Mouse (Mus musculus) heart, postnatal 10 days (tissue): ENCODE results near the gene Rd3l. TPM values are rescaled to one million over a fixed set of nuclear protein-coding genes. Genes with fewer than 3 reads are reported as not detected.

Experiments used
- DNase-seq, 2 experiments: peaks; one replicate each; pipeline ENCODE4 v3.0.0; 2021
- intact Hi-C: fragments of 180-260 bp; cut with DNase I; formaldehyde crosslinking; loops from one replicate; pipeline ENCODE4 v1.15.1; 2025
- total RNA-seq, 2 experiments: library from RNA; stranded (reverse); gene quantifications; 2 replicates each; pipeline ENCODE4 v1.2.3; 2021

The Rd3l gene
- total RNA-seq, result under 1 TPM; 0.26 to 0.64 TPM

DNA sequence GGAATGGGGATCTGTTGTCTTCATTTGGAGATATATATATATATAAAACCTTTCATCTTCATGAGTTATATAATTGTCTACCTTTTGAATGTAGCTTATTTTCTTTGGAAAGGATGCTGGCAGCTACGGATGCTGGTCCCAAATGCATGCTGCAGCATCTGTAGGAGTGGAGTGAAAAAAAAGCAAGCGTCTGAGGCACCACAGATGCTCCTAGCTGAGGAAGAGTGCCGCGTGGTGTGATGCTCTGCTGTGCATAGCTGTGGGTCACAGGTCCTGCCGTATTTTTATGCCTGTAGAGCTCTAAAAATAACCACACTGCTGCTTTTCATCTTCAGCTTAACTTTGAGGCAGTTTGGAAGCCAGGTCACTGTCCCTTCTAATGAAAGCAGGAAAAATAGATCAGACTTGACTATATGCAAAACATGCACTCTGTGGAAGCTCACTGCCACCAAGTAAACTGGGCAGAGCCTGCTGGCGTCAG lies at the start of gene Rd3l:
Gene Rd3l (minus strand): TSS at position 431 of the 481 bp plus-strand sequence.
- intact Hi-C loops, result no loop called here
- no peak for DNase-seq

DNA sequence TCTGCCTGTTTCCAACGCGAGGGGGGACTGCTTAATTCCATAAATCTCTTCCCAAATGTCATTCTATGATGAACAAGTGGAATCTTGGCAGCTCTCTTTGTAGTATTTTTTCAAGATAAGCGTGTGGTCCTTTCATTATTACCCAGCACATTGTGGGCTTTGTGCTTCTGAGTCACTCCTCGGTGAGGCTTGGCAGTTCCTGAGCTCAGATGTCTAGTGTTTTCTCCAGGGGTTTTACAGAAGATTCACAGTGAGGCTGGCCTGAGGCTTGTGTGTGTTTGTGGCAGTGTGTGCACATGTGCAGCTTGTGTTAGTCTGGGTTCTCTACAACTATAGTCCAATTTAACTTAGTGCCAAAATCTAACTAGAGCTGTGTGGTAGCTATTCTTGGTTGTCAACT lies 46.3 kb upstream of the Rd3l start:
- intact Hi-C loops, result no loop called here
- no peak for DNase-seq

DNA sequence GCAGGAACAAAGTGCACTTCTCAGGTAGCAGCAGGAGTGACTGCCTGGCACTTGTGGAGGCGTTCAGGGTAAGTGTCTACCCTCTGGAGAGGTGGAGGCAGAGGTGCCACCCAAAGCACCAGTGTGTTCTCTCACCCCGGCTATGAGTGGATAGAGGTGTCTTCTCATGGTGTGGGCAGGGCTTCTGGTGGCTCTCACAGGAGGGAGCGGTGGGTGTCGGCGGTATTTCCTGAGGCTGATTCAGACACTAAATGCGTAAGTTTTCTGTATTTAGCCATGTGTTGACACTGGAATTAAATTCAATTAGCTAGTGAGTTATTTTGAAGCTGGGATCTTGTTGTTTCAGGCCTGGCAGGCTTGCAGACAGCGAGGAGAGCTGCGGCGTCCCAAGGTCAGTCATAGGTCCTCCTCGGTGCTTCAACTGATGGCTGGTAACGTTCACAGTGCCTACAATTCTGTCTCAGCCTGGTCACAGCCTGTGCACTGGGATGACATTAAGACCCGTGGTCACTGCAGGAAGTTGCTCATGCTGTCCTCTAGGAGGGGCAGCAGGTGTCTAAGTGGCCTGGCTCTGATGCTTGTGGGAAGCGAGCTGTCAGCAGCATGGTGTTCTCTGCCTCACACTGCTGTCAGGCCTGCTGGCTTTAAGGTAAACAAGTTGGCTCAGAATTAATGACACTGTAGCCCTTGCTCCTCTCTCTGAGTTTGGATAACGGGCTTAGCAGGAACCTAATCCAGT lies 45.0 kb upstream of the Rd3l start:
- DNase-seq, result peak; percentile 7 to 14
- intact Hi-C loops, result no loop called here

DNA sequence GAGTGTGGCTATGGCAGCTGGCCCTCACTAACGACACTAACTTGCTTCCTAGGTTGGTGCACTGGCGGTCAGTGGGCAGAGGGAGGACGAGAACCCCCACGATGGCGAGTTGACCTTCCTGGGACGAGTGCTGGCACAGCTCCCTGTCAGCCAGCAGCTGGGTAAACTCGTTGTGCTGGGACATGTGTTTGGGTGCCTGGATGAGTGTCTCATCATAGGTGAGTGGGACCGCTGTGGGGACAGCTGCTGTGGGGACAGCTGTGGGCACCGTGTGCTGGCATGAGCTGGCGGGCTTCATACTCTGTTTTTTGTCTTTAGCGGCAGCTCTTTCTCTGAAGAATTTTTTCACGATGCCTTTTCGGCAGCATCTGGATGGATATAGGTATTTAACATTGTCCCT lies 44.3 kb upstream of the Rd3l start:
- no peak for DNase-seq
- intact Hi-C loops, result no loop called here

DNA sequence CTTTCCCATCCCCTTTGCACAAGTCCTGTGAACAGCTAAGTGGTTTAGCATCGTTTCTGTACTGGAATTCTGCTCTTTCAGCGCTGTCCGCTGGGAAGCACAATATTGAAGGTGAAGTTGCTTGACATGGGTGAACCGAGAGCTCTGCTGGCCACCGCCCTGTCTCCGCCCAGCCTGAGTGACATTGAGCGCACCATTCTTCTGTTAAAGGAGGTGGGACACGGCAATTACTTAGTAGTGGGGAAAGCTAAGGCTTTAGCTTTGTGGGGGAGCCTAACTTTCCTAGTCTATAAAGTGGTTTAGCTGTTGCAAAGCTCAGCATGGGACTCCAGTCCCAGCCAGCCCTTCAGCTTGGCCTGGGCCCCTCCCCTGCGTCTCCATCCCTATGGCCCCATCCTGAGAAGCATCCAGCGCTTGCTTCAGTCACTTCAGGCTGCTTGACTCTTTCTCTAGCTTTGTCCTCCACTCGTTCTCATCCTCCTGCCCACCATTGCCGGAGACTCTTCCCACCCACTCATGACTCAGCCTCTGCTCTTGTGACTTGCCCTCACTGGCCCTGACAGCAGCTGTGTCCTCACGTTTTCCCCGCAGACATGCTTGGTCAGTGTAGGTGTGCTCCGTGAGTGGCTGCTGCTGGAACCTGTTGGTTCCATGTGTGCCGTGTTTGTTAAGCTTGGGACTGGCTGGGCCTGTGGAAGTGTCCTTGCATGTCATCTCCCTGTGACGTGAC lies 43.6 kb upstream of the Rd3l start:
- no peak for DNase-seq
- intact Hi-C loops, result no loop called here

DNA sequence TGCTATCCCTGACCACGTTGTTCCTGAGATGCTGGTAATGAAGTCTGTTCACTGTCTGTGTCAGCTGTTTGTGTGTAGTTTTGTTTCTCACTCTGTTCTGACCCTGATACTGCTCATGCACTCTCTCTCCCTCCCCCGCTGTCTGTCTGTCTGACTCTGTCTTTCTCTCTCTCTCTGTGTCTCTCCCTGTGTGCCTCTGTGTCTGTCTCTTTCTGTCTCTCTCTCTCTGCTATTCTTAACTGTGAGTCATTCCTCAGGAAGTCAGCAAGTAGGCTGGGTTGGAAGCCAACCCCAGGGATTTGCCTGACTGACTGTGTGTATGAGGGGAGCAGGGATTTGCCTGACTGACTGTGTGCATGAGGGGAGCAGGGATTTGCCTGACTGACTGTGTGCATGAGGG lies 42.2 kb upstream of the Rd3l start:
- DNase-seq, result peak in 1 of 2 experiments; percentile 9
- intact Hi-C loops, result no loop called here

DNA sequence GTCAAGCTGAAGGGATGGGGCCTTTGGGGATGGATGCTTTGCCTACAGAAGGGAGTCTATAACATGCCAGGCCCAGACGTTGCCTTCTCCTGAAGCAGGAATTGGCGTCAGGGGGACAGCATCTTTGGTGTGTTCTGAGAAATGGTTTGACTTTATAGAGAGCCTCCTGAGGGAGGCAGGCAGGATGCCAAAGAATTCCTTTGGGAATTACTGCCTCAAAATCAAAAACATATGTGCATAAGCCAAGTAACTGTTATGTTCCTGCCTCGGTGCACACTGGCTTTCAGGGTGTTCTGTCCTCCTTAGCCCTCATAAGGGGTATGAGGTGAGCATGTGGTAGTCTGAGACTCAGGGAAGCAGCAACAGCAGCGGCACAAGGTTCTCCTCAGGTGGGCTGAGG lies 35.2 kb upstream of the Rd3l start:
- no peak for DNase-seq
- intact Hi-C loops, result no loop called here

DNA sequence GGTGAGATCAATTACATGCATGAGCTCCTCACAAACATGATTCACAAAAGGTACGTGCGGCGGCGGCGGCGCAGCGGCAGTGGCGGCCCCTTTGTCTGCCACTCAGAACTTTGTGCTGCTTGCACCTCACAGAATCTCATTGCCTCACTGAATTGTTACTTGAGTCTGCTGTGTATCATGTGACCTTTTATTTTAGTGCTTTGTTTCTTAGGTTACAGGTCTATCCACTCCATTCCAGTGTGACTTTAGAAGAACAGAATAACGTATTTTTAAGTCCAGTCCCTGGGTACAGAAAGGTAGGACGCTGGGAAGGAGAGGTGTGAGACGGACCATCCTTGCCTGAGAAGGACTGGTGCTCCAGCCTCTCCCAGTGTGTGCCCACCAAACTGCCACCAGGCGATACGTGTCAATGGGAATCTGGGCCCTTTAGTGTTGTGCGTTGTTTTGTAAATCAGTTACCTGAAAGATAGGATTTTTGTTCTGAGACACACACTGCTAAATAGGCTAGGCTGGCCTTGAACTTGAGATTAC lies 32.2 kb upstream of the Rd3l start:
- DNase-seq, result no peak
- intact Hi-C loops, result no loop called here

DNA sequence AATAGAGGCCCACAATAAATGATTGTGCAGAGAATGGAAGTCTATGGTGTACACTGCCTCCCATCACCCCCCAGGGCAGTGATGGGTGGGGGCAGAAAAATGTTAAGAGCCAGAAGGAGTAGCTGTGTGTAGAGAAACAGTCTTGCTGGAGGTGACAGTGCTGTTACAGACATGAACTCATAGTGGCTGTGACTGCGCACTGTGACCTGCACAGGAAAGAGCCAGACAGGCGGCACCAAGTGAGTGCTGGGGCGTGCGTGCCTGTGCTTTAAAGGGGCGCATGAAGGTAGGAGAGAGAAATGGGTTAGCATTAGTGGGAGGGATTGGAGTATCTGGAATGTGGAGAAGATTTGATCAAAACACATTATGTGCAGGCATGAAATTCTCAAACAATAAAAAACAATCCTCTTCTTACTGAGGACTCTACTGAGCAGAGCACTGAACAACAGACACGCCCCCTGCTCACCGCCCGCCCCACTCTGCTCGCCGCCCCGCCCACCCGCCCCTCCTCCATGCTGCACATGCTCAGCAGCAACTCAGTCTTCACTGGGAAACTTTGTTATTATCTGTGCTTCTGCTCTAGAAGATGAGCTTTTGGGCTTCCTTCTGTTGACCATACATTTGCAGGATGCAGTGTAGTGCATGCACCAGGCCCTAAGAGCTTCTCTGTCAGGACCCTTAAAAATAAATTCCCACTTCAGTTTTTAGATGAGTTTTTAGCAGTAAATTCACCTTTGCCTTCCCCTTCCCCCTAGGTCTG lies 31.6 kb upstream of the Rd3l start:
- intact Hi-C loops, result no loop called here
- no peak for DNase-seq

DNA sequence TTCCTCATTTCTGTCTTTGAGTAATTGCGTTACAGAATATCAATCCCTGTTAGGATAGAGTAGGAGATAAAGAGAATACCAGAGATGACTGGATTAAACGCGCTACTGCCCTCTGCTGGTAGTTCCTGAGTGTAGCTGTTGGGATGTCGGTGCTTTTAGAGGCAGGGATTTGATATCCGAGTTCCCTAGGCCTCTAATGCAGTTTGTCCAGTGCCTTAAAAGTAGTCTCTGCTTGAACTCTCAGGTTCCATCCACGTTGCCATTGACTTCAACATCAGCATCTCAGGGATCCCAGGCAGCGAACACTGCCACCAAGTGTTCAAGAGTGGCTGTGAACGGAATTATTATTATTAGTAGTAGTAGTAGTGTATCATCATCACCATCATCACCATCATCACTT lies 20.1 kb upstream of the Rd3l start:
- peak; percentile 68 to 81 for DNase-seq
- intact Hi-C loops, result loop anchor here (2.0 kb wide), 2 partner anchors 24 to 122 kb away; no protein-coding TSS in a partner anchor

DNA sequence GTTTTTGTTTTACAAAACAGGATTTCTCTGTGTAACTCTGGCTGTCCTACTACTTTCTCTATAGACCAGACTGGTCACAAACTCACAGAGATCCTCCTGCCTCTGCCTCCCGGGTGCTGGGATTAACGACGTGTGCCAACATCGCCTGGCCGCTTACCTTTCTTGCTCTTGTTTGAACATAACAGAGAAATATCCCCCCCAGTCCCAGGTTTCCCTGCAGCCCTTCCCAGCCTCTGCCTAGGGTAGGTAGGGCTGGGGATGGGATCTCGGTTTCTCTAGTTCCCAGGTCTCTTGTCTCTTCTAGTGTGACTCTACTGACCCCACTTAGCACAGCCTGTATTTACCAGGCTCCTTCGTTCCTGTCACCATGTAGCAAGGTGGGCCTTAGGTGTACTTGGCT lies 18.6 kb upstream of the Rd3l start:
- no peak for DNase-seq
- intact Hi-C loops, result loop anchor here (2.0 kb wide), 2 partner anchors 23 to 121 kb away; no protein-coding TSS in a partner anchor

DNA sequence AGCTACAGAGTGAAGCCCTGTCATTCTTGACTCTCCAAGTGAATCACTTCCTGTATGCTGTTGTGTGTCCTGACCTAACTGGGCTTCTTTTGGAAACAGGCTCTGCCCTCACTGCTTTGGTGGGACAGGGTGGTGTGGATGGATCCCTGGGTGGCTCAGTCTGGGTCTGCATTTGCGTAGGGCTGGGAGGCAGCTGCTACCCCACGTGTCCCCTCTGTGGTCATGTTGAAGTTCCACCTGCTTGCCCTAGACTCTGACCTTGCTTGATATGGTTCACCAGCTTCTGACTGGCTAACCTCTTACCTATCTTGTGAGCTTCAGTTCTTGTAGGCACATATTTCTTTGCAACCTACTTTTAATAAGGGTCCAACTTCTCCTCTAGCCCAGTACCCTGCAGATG lies 14.0 kb upstream of the Rd3l start:
- no peak for DNase-seq
- intact Hi-C loops, result no loop called here

DNA sequence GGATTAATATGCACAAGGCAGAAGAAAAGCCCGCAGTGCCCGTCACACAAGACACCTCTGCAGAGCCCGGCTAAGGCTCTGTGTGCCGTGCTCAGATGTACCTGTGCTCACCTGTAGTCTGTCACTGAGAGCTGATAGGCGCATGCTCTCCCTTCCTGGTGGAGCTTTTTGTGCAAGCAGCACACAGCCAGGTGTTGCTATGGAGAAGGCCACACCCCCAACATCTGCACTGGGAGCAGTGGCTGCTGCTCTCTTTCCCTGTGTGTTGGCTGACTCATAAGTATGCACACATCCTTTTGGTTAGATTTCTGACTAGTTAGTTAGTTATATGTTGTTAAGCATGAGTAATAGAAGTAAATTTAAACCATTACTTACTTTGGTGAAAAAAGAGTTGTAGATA lies 11.5 kb upstream of the Rd3l start:
- intact Hi-C loops, result no loop called here

DNA sequence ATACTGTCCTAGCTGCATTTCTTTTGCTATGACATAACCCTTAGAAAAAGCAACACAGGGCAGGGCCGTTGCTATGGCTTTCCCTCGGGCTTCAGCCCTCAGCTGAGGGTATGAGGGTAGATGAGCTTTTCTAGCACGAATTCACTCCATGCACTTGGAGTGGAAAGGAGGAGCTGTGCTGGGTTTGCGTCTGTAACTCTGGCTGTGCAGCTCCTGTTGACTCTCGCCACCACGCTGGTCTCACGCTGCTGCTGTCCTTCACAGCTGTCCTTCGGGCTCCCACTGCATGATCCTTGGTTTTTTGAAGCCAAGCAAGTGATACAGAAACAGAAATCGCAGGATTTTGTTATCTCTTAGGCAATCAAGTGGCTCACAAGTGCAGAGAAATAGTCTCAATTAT lies 5.6 kb upstream of the Rd3l start:
- DNase-seq, result no peak
- intact Hi-C loops, result no loop called here

More for the DNA sequence above, 11.5 kb upstream of the Rd3l start:
- no peak for DNase-seq

DNA sequence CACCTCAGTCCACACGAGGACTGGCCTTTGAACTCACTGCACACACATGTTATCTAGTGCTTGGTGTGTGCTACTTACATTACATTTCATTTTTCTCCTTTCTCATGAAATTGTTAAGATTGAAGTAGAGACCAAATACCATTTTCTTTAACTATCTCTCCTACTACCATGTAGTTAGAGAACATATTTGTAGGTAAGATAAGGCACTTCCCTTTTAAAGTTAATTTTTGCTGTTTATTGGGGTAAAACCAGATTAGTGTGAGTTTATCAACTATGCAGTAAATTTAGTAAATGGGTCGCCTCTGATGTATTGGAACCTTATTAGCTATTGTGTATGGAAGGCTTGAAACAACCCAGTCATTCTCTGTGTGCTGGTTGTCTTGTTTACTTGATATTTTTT lies 2.0 kb upstream of the Rd3l start:
- no peak for DNase-seq
- intact Hi-C loops, result no loop called here

DNA sequence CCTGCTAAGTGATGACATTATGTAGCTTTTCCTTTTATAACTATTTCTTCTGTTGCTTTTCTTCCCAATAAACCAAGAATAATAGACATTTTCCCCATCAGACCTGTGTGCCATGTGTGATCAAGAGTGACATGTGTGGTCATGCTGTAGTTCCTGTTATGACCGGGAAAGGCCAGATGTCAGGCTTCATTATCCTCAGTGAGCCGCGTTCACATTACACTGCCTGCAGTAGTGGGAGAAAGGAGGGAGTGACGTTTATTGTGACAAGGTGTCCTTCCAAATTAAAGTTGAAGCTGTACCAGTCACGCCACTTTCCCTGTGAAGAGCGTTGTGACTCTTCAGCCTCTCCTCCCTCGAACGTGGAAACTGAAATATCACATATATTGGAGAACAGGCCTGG lies 714 bp upstream of the Rd3l start:
- no peak for DNase-seq
- intact Hi-C loops, result no loop called here

DNA sequence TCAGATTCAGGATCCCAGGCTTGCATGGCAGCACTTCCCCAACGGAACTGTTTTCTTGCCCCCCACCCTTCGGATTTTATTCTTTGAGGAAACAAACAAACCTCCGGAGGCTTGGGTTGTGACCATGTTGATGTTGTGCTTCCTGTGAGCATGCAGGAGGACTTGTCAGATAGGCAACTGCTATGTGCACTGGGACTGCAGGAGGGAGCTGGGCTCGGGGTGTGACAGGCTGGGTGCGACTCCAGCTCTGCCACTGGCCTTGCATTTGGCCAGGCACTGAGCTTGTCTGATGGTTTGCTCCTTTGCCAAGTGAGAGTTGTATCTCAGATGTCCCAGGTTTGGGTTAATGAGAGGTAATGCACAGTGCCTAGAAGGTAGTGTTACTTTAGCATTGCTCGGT lies 2.8 kb downstream of the Rd3l start:
- no peak for DNase-seq
- intact Hi-C loops, result no loop called here

DNA sequence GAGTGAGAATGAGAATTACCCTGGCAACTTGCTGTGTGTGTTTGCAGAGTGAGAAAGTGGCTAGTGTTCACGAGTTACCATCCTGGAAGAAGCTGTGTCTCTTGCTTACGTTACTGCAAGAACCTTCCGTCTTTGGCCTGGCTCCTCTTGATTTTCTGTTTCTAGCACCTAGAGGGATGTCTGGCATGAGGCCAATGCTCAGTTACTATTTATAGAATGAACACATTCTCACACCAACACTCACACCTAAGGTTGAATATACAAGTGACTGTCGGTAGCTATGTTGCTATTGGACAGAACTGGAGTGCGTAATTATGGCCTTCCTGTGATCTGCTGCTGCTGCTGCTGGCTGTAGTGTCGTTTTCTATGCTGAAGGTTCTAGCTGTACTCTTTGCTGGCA lies 4.0 kb downstream of the Rd3l start:
- DNase-seq, result peak; percentile 70 to 79

DNA sequence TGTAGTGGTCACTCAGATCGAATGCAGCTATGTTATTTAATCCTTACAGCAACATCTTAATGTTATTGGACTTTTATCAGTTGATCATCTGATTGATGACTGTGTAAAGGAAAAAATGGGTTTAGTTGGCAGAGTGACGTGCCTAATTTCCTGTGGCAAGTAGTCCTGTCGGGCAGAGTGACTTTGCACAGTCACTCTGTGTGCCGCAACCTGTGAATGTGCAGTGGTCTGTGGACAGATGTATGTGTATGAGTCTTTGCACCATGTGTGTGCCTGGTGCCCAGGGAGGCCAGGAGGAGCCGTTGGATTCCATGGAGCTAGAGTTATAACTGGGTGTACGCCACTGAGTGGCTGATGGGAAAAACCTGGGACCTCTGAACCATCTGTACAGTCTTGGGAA lies 6.5 kb downstream of the Rd3l start:
- DNase-seq, result no peak
- intact Hi-C loops, result no loop called here

More for the DNA sequence above, 4.0 kb downstream of the Rd3l start:
- intact Hi-C loops, result loop anchor here (2.0 kb wide), 1 partner anchor 24 kb away; no protein-coding TSS in a partner anchor

DNA sequence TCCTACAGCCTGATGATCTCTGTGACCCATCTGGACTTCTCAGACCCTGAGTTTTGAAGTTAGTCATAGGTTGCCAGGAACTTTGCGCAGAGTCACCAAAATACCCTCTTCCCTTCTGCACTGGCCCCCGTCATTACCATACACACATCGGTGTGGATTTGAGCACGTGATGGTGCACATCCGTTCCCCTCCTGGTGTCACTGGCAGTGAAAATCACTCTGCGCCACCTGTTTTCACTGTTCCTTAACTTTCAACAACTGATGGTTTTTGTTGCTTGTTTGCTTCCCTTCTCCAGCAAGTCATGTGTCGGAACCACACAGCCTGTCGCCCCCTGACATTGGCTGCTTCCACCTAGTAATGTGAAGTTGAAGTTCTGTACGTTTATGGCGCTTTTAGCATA lies 8.6 kb downstream of the Rd3l start:
- intact Hi-C loops, result no loop called here
- DNase-seq, result no peak

DNA sequence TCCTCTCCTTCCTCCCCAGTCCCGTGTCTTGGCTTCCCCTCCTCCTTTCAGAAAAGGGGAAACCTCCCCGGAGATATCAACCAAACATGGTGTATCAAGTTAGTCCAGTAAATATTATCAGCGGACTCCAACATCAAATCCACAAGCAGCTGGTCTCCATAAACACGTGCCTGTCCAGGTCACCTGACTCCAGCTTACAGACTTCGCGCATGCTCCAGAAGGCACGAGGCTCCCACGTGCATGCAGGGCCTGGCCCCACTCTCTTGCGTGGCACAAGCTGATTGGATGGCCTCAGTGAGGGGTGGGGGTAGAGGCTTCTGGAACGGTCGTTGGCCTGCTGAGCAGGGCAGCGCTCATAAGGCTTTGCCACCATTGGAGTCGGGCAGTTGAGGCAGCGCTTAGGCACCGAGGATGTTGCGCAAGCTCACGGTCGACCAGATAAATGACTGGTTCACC lies 9.9 kb downstream of the Rd3l start, which contains the start of gene Tdrd9:
Gene Tdrd9 (plus strand): TSS at position 329 of the 456 bp plus-strand sequence.
- DNase-seq, result no peak
- intact Hi-C loops, result no loop called here
